In the genomic region with DNA sequence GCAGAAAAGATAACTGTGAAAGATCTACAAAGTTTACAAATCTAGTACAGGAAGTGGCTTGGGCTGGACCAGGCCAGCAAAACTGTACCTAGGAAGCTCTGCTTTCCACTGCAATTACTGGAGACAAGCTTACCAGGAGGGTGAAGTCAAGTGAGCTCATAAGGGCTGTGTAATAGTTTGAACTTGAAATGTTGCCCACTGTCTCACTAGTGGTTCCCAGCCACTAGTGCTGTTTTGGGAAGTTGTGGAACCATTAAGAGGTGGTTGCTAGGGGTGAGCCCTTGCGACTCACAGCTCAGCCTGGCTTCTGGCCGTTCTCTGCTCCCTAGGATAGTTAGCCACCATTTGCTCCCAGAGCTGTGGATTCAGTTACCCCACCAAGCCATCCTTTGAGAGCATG, we compare ENCODE assay signal across 15 mouse cellular contexts.
"Had no signal": no experiment of that assay in that cellular context is flagged by ENCODE, and none has a peak within 500 bp of the region (broad histone marks: within the 10 kb centered on the region; RNA-seq: fewer than 3 reads in every experiment).

No protein-coding gene starts in this region.

- DNase-seq: gastrocnemius, postnatal 14 days; heart, adult 2 months; heart, postnatal 10 days; heart, postnatal 4 days; kidney, adult 11 months; kidney, adult 2 months; kidney, adult 9 months; kidney, postnatal 14 days; kidney, postnatal 36 days; layer of hippocampus, adult 9-11 months; layer of hippocampus, postnatal 36 days; left cerebral cortex, postnatal 4 days had no signal

- ATAC-seq: hindbrain, postnatal 0 days; intestine, embryonic 16.5 days; liver, embryonic 12.5 days had no signal
